Mouse (Mus musculus) lung, adult 2 months (tissue): Measurements from ENCODE around the gene Jazf1.

Experiments used
- CTCF ChIP-seq: fragments of 200-500 bp; IDR thresholded peaks from 2 replicates; pipeline ENCODE4 v1.5.1; 2011; ENCODE audit warnings: mild to moderate bottlenecking, low read length, control low read depth; ENCODE audit not compliant: insufficient read depth
- POLR2A ChIP-seq: fragments of 200-500 bp; IDR thresholded peaks from 2 replicates; pipeline ENCODE4 v1.6.1; 2011; ENCODE audit warnings: low read depth, mild to moderate bottlenecking, control low read depth, low read length, borderline replicate concordance; ENCODE audit errors: extremely low read depth

GRCm38 (mm10) chr6:52899574-52900245, 168.7 kb downstream of the Jazf1 start:
- no peak for TF ChIP-seq CTCF
- TF ChIP-seq POLR2A, result no peak
